Mouse (Mus musculus) forebrain, embryonic 10.5 days (tissue): ENCODE data around the gene Sdhaf4. TPM values are rescaled to one million over a fixed set of nuclear protein-coding genes. Genes with fewer than 3 reads are reported as not detected.
A peak's percentile ranks its signal among the peaks of the same experiment; 100 is the strongest.
"Not testable (repeated sequence)": the region's sequence is repeated elsewhere in the genome, so short reads cannot be mapped to it uniquely, and the experiment has no call there.

Experiments used
- DNase-seq: peaks from one replicate; pipeline ENCODE4 v3.0.0-alpha.2; 2017; ENCODE audit warnings: low spot score; ENCODE audit errors: extremely low spot score
- H3K27ac ChIP-seq: fragments of 300-500 bp; sonication (generic); 2 replicates; pipeline ENCODE4 v1.5.1; 2016; ENCODE audit warnings: mild to moderate bottlenecking
- H3K27me3 ChIP-seq: fragments of 300-500 bp; sonication (generic); 2 replicates; pipeline ENCODE4 v1.6.1; 2016; ENCODE audit warnings: mild to moderate bottlenecking; ENCODE audit not compliant: poor library complexity, severe bottlenecking
- H3K36me3 ChIP-seq: fragments of 300-500 bp; sonication (generic); replicated peaks from 2 replicates; pipeline ENCODE4 v1.6.1; 2016; ENCODE audit warnings: mild to moderate bottlenecking, moderate library complexity
- H3K4me1 ChIP-seq: fragments of 300-500 bp; sonication (generic); 2 replicates; pipeline ENCODE4 v1.6.1; 2016
- H3K4me3 ChIP-seq: fragments of 300-500 bp; sonication (generic); 2 replicates; pipeline ENCODE4 v1.5.1; 2016; ENCODE audit warnings: mild to moderate bottlenecking, moderate library complexity
- H3K9me3 ChIP-seq: fragments of 300-500 bp; sonication (generic); 2 replicates; pipeline ENCODE4 v1.6.1; 2016; ENCODE audit warnings: mild to moderate bottlenecking, moderate library complexity
- WGBS: fragments of 180-500 bp; shearing (Covaris S2); methylation state at CpG from one replicate; pipeline ENCODE4 v1.1.7; 2016; 5-methylcytosine and 5-hydroxymethylcytosine counted together
- polyA plus RNA-seq: library from polyadenylated mRNA; unstranded; fragments of >200 nt; fragmentation: Nextera tagmentation; extraction: Ambion mirVana; gene quantifications from 2 replicates; pipeline ENCODE4 v1.2.1, GENCODE M21; 2016

Gene Sdhaf4
- polyA plus RNA-seq, 1 experiment from 2014 or later: 77.0 TPM

- no peak for DNase-seq
- Histone ChIP-seq H3K4me3 (no peak overlapping the region), H3K36me3 (peaks cover 46% of the 10 kb centered on the region), H3K4me1 (no peaks in the 10 kb centered on the region), H3K9me3 (no peaks in the 10 kb centered on the region), H3K27ac (no peak overlapping the region), H3K27me3 (no peaks in the 10 kb centered on the region)
- 94% methylated on average over 4 of the region's 4 CpGs for WGBS
Observed at GRCm38 (mm10) chr1:23995420-23995819, 10.0 kb downstream of the Sdhaf4 start.

DNA sequence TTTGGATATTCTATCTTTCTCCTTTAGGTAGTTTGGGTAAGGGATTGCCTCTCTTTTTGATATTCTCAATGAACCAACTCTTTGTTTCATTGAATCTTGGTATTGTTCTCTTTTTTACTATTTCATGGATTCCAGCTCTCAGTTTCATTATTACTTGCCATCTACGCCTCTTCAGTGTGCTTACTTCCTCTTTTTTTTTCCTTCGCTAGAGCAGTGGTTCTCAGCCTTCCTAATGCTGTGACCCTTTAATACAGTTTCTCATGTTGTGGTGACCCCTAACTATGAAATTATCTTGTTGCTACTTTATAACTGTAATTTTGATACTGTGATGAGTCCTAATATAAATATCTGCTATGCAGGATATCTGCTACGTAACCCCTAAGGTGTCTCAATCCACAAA lies 22.3 kb downstream of the Sdhaf4 start:
- Histone ChIP-seq H3K4me3 (no peak overlapping the region), H3K27me3 (no peaks in the 10 kb centered on the region), H3K36me3 (no peaks in the 10 kb centered on the region), H3K9me3 (no peaks in the 10 kb centered on the region), H3K27ac (no peak overlapping the region), H3K4me1 (peaks cover under 1% of the 10 kb centered on the region; the same call in 1 of the 2 replicates)
- WGBS: 88% methylated on average over 3 of the region's 3 CpGs
- DNase-seq: no peak

GRCm38 (mm10) chr1:23978281-23978680 lies 27.2 kb downstream of the Sdhaf4 start:
- Histone ChIP-seq H3K4me3 (no peak overlapping the region), H3K9me3 (no peaks in the 10 kb centered on the region; the same call in 1 of the 2 replicates), H3K36me3 (no peaks in the 10 kb centered on the region), H3K27me3 (no peaks in the 10 kb centered on the region), H3K27ac (no peak overlapping the region), H3K4me1 (peaks cover 10% of the 10 kb centered on the region)
- 89% methylated on average over 6 of the region's 6 CpGs for WGBS
- no peak for DNase-seq

GRCm38 (mm10) chr1:23971159-23971558 lies 34.3 kb downstream of the Sdhaf4 start:
- DNase-seq, H3K27ac ChIP-seq, H3K9me3 ChIP-seq, H3K27me3 ChIP-seq, H3K36me3 ChIP-seq, H3K4me1 ChIP-seq, H3K4me3 ChIP-seq: not testable (repeated sequence)
- WGBS: 91% methylated on average over 4 of the region's 4 CpGs

GRCm38 (mm10) chr1:23968027-23968725 lies 37.3 kb downstream of the Sdhaf4 start:
- Histone ChIP-seq H3K27ac (no peak overlapping the region), H3K27me3 (no peaks in the 10 kb centered on the region), H3K4me1 (no peaks in the 10 kb centered on the region), H3K36me3 (no peaks in the 10 kb centered on the region), H3K4me3 (no peak overlapping the region), H3K9me3 (peaks cover 8% of the 10 kb centered on the region; the same call in 1 of the 2 replicates)
- no peak for DNase-seq
- WGBS: 90% methylated on average over 9 of the region's 9 CpGs

DNA sequence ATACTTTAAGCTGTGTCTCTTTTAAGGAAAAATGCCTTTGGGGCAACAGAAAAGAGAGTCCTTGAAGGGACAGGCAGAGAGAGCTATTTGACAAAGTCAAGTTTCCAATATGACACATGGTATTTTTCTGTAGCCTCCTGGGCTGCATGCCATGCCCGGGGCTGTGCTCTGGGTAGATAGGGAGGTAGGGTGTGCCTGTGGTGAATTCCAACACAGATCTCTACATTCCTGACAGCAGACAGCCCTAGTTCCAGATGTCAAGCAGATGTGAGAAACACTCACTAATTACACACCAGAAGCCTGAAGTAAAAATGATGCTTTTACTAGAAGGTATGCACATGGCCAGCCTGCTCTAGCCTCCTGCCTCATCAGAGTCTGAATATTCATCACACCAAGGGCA lies 39.2 kb downstream of the Sdhaf4 start:
- Histone ChIP-seq H3K36me3 (no peaks in the 10 kb centered on the region), H3K27ac (no peak overlapping the region), H3K9me3 (peaks cover 8% of the 10 kb centered on the region; the same call in 1 of the 2 replicates), H3K4me3 (no peak overlapping the region), H3K27me3 (no peaks in the 10 kb centered on the region), H3K4me1 (0 out of 2 replicates have a peak, but pooled peaks cover 3% of the 10 kb centered on the region)
- no peak for DNase-seq
- WGBS: 81% methylated on average over 1 of the region's 1 CpGs

DNA sequence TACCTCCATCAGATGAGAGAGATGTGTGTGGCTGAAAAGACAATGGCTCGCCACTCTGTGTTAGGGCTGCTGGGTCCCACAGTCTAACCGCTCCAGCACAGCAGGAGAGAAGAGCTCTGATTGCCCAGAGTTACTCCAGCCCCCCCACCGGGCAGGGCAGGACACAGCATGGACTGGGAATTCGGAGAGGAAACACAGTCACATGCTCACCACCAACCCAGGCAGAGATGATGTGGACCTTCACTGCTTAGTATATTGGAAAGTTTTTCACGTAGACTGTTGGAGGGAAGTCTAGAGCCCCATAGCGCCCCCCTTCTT lies 46.1 kb downstream of the Sdhaf4 start:
- peak overlapping the region; percentile 12; the same call in 1 of the 2 replicates for H3K27ac ChIP-seq

DNA sequence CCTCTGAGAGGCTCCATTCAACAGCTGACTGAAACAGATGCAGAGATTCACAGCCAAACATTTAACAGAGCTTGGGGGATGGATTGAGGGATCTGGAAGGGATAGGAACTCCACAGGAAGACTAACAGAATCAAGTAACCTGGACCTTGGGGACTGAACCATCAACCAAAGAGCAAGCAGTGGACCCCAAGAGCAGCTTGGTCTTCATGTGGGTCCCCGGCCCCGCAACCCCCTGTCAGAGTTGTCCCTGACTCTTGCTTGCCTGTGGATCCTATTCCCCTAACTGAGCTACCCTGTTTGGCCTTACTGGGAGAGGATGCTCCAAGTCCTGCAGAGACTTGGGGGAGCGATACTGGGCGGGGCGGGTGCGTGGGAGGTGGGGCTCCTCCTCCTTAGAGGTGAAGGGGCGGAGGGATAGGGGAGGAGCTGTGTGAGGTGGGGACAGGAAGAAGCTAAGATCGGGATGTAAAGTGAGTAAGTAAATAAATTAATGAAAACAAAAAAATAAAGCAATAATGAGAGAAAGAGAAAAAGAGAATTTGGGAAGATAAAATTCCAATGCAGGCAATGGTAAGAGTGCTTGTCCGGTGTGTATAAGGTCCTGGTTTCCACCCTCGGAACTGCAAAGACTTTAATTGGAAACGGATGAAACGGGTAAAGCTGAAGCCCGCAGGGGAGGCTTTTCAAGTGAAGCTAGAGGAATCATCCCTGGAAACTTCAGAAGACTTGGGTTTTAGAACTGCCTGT lies 46.6 kb downstream of the Sdhaf4 start:
- DNase-seq: no peak
- Histone ChIP-seq H3K27me3 (no peaks in the 10 kb centered on the region), H3K9me3 (no peaks in the 10 kb centered on the region), H3K4me1 (peaks cover 14% of the 10 kb centered on the region), H3K4me3 (peak overlapping the region; percentile 41), H3K27ac (peak overlapping the region; percentile 12; the same call in 1 of the 2 replicates), H3K36me3 (no peaks in the 10 kb centered on the region)
- WGBS: 10% methylated on average over 13 of the region's 13 CpGs

More for the DNA sequence above, 46.1 kb downstream of the Sdhaf4 start:
- peaks cover 14% of the 10 kb centered on the region for H3K4me1 ChIP-seq
- DNase-seq: no peak
- no peaks in the 10 kb centered on the region for H3K36me3 ChIP-seq
- H3K4me3 ChIP-seq: peak overlapping the region; percentile 41
- WGBS: 15% methylated on average over 6 of the region's 6 CpGs
- no peaks in the 10 kb centered on the region for H3K27me3 ChIP-seq
- H3K9me3 ChIP-seq: no peaks in the 10 kb centered on the region

DNA sequence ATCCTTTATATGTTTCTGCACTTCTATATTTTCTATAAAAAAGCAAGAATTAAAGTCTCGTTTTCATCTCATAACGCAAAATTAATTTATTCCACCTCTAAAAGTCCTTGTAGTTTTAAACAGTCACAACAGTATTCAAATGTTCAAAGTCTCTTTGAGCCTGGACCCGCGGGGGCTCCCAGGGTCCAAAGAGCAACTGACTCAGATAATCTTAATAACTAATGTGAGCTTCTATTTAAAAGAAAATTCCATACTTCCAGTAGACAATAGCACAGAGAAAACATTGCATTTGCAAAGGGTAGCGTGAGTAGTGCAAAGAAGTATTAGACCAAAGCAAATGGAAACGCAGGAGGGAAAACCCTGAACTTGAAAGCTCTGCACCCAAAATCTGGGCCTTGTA lies 47.4 kb downstream of the Sdhaf4 start:
- WGBS: 92% methylated on average over 6 of the region's 6 CpGs
- no peaks in the 10 kb centered on the region for H3K27me3 ChIP-seq

GRCm38 (mm10) chr1:23955539-23955938 lies 49.9 kb downstream of the Sdhaf4 start:
- no peak for DNase-seq
- no peak overlapping the region for H3K27ac ChIP-seq
- no peaks in the 10 kb centered on the region for H3K36me3 ChIP-seq
- H3K4me1 ChIP-seq: peaks cover 12% of the 10 kb centered on the region
- peaks cover 5% of the 10 kb centered on the region; the same call in 1 of the 2 replicates for H3K27me3 ChIP-seq
- H3K4me3 ChIP-seq: no peak overlapping the region
- WGBS: 92% methylated on average over 4 of the region's 4 CpGs
- H3K9me3 ChIP-seq: no peaks in the 10 kb centered on the region

More for the DNA sequence above, 47.4 kb downstream of the Sdhaf4 start:
- peaks cover 14% of the 10 kb centered on the region for H3K4me1 ChIP-seq
- no peaks in the 10 kb centered on the region for H3K9me3 ChIP-seq
- H3K4me3 ChIP-seq: no peak overlapping the region
- H3K36me3 ChIP-seq: no peaks in the 10 kb centered on the region
- no peak overlapping the region for H3K27ac ChIP-seq
- no peak for DNase-seq

DNA sequence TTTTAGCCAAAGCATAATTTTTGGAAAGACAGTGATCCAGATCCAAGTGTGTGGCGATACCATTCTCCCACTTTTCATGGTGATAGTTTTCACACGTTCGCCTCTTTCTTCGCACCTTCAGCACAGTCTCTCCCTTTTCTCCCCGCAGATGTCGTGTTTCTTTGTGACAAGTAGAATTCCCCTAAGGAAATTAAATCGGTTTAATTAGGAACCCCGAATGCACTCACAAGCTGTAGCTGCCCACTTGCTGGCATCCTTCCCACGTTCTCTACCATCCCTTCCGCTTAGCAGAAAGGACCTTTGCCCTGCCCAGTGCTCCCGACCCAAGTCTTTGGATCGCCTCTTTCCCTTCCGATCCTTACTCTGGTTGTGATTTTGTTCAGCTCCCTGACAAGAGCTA lies 51.5 kb downstream of the Sdhaf4 start:
- no peak overlapping the region for H3K4me3 ChIP-seq

GRCm38 (mm10) chr1:23948778-23949699 lies 56.4 kb downstream of the Sdhaf4 start:
- peak; percentile 28 for DNase-seq
- WGBS: 62% methylated on average over 15 of the region's 15 CpGs
- Histone ChIP-seq H3K4me3 (no peak overlapping the region), H3K27me3 (peaks cover 38% of the 10 kb centered on the region), H3K9me3 (peaks cover 3% of the 10 kb centered on the region; the same call in 1 of the 2 replicates), H3K27ac (no peak overlapping the region), H3K4me1 (peaks cover 17% of the 10 kb centered on the region), H3K36me3 (no peaks in the 10 kb centered on the region)

More for the DNA sequence above, 51.5 kb downstream of the Sdhaf4 start:
- Histone ChIP-seq H3K9me3 (peaks cover 3% of the 10 kb centered on the region; the same call in 1 of the 2 replicates), H3K27me3 (peaks cover 10% of the 10 kb centered on the region), H3K27ac (no peak overlapping the region), H3K36me3 (no peaks in the 10 kb centered on the region), H3K4me1 (peaks cover 10% of the 10 kb centered on the region)
- WGBS: 90% methylated on average over 13 of the region's 13 CpGs
- DNase-seq: no peak
